Mouse (Mus musculus) liver, adult (tissue): Measurements from ENCODE around the gene Tsnaxip1.

ENCODE experiments used
- GATA4 ChIP-seq: IDR thresholded peaks from 2 replicates; pipeline ENCODE4 v1.6.1; 2014; ENCODE audit warnings: mild to moderate bottlenecking, low read length; ENCODE audit not compliant: insufficient replicate concordance

The Tsnaxip1 gene

DNA sequence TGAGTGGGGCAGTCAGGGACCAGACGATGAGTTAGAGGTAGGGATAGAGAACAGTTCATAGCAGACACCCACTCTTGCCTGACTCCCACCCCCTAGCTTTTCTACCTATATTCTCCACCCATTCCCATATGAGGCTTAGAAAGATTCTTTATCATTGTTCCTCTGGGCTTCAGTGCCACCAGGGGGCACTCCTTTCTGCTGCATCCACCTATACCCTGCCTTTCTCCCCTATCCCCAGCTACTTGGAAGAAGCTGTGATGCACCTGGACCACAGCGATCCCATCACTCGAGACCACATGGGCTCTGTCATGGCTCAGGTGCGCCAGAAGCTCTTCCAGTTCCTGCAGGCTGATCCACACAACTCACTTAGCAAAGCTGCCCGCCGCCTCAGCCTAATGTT lies 64.9 kb downstream of the Tsnaxip1 start:
- TF ChIP-seq GATA4, result no peak

DNA sequence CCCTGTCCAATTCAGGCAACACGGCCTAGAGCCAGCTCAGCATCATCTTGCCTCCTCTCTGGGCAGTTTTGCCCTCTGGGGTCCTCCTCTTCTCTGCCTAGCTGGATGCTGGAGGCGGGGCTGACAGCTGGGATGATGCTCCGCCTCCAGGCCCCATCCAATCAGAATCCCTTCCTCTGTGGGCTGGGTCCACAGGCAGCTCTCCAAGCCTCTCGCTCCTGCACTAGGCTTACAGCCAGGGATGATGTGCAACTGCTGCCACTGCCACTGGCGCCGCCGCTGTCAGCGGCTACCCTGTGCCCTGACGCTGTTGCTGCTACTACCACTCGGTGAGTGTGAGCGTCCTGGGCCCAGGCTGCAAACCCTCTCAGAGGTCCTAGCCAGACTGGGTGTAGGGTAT lies 65.8 kb downstream of the Tsnaxip1 start, which contains the start of gene Nrn1l:
Gene Nrn1l (plus strand): TSS at position 229 of the 400 bp plus-strand sequence.
- no peak for TF ChIP-seq GATA4
